Mouse (Mus musculus): ENCODE results near the gene Ppm1e.

DNA sequence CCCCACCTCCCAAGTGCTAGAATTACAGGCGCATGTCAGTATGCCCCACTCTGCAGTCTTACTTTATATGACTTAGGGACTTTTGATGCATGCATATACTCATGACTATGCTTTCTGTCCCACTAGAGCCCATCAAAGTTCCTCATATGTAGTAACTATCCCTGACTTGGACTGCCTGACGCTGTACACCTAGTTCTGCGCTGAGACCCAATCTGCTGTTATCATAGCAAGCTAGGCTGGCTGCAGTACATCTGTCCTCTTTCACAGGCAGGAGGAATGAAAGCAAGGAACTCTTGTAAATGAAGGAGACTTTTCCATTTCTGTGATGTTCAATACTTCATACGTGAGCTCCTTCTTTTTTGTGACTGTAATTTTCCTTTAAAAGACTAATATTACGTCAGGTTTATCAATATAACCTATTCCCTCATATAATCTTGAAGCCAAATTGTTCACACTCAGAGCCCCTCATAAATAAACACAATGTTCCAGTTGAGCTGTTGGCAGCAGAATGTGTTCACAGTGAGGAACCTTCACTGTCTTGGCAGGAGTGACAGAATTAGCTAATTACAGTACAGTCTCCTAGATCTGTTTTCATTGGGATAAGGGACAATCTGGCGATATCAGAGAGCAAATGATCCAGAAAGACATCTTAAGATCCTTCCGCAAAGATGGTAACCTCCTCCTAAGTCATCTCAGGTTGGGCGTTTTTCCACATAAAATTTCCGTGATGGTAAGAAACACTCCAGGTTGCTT lies 39.7 kb downstream of the Ppm1e start:
- no peak for TF ChIP-seq CTCF (IDR thresholded peaks at IDR 0.05; ENCODE audit: low read depth)
- TF ChIP-seq EP300 (IDR thresholded peaks at IDR 0.05; ENCODE audit: low read depth): no peak

Data from heart, postnatal 0 days (tissue).